Mouse (Mus musculus) bone marrow, adult 2 months (tissue): Measurements from ENCODE around the gene Cpox.

ENCODE experiments used
- CTCF ChIP-seq: fragments of 200-500 bp; IDR thresholded peaks from 2 replicates; pipeline ENCODE4 v1.5.1; 2011; ENCODE audit warnings: low read length, control low read depth; ENCODE audit not compliant: control insufficient read depth, insufficient read depth
- POLR2A ChIP-seq: fragments of 200-500 bp; IDR thresholded peaks from 2 replicates; pipeline ENCODE4 v1.6.1; 2011; ENCODE audit warnings: low read depth, mild to moderate bottlenecking, control low read depth, low read length, borderline replicate concordance; ENCODE audit not compliant: control insufficient read depth

GRCm38 (mm10) chr16:58668586-58668985, 1.5 kb upstream of the Cpox start:
- TF ChIP-seq CTCF (no peak), POLR2A (no peak)
